Mouse (Mus musculus): ENCODE measurements around the gene Zfp14.

- TF ChIP-seq CTCF (IDR thresholded peaks at IDR 0.05) (no peak), EP300 (IDR thresholded peaks at IDR 0.05) (no peak)
Observed at GRCm38 (mm10) chr7:30027331-30027730, 23.8 kb downstream of the Zfp14 start.
